Comparison of ENCODE assay signal across 8 mouse cellular contexts in genomic region chr14:34615082-34615481, GRCm38 (mm10). TPM values are rescaled to one million over a fixed set of nuclear protein-coding genes. Genes with fewer than 3 reads are reported as not detected.
DNase-seq lines count a peak whose midpoint lies in the region; ATAC-seq and TF ChIP-seq lines count a peak whose summit lies in the region.

No protein-coding gene starts in this region.

- dilution Hi-C loops in CH12.LX (cut with MboI; ENCODE audit: extremely low pct_ligation_motif_present, extremely low pct_unique_long_range_greater_than_20kb, low sequenced_read_pairs) = loop anchor here (25.0 kb wide), 1 partner anchor 147 kb away; no protein-coding TSS in a partner anchor

- H3K9ac ChIP-seq in CH12.LX (ENCODE audit: insufficient read depth, low read depth) = no peak overlapping the region
- no peak overlapping the region for H3K9ac ChIP-seq in intestine, embryonic 14.5 days (ENCODE audit: low read length)

- H3K79me2 ChIP-seq in CH12.LX (replicated peaks; ENCODE audit: control insufficient read depth, extremely low read depth, insufficient read depth, poor library complexity, severe bottlenecking) = no peaks in the 10 kb centered on the region

- no peak overlapping the region for H3K27ac ChIP-seq in CH12.LX (ENCODE audit: insufficient read depth, low read depth)
- H3K27ac ChIP-seq in intestine, embryonic 14.5 days (ENCODE audit: low read depth) = no peak overlapping the region
- no peak overlapping the region for H3K27ac ChIP-seq in testis, adult 2 months (ENCODE audit: control insufficient read depth, insufficient read depth, low read depth, low read length)

- H3K9me3 ChIP-seq in CH12.LX (replicated peaks; ENCODE audit: low read length) = no peaks in the 10 kb centered on the region
- H3K9me3 ChIP-seq in intestine, embryonic 14.5 days (ENCODE audit: control insufficient read depth, low read length) = no peaks in the 10 kb centered on the region

- ATAC-seq in common myeloid progenitor, adult 5-6 weeks (replicated peaks; ENCODE audit: low read depth, poor library complexity, severe bottlenecking) = peak; percentile 57
- no peak for ATAC-seq in intestine, embryonic 14.5 days (replicated peaks; ENCODE audit: low FRiP score, low TSS enrichment, low read depth)

- peaks cover 0 to 4% of the 10 kb centered on the region in 2 experiments; a peak in 1 of 4 replicates for H3K4me1 ChIP-seq in CH12.LX (ENCODE audit: control insufficient read depth in 1 of 2, insufficient read depth in 2 of 2)
- no peaks in the 10 kb centered on the region; the same call in 1 of the 2 replicates for H3K4me1 ChIP-seq in intestine, embryonic 14.5 days (replicated peaks; ENCODE audit: control insufficient read depth, insufficient read depth, low read length)
- H3K4me1 ChIP-seq in testis, adult 2 months (ENCODE audit: control insufficient read depth, insufficient read depth, low read length) = peaks cover 4% of the 10 kb centered on the region

- no peaks in the 10 kb centered on the region for H3K36me3 ChIP-seq in CH12.LX (replicated peaks in 1 of 2; ENCODE audit: control insufficient read depth in 1 of 2, insufficient read depth in 1 of 2, low read length in 1 of 2)
- H3K36me3 ChIP-seq in intestine, embryonic 14.5 days (ENCODE audit: control insufficient read depth, insufficient read depth, low read length) = no peaks in the 10 kb centered on the region
- no peaks in the 10 kb centered on the region for H3K36me3 ChIP-seq in testis, adult 2 months (ENCODE audit: control insufficient read depth, insufficient read depth, low read length)

- no peak for TF ChIP-seq RAD21 in CH12.LX (IDR thresholded peaks at IDR 0.05; ENCODE audit: low read depth, low read length)

- no peak overlapping the region for H3K4me2 ChIP-seq in CH12.LX (ENCODE audit: insufficient read depth, low read depth, poor library complexity, severe bottlenecking)
- peak overlapping the region; percentile 42 for H3K4me2 ChIP-seq in intestine, embryonic 14.5 days (ENCODE audit: low read length)

- H3K27me3 ChIP-seq in CH12.LX (replicated peaks) = peaks cover 2% of the 10 kb centered on the region
- 0 out of 2 replicates have a peak, but pooled peaks cover 8% of the 10 kb centered on the region for H3K27me3 ChIP-seq in intestine, embryonic 14.5 days (replicated peaks; ENCODE audit: control insufficient read depth, insufficient read depth, low read length)
- no peaks in the 10 kb centered on the region for H3K27me3 ChIP-seq in testis, adult 2 months (ENCODE audit: control insufficient read depth, insufficient read depth, low read length)

- TF ChIP-seq CTCF in CH12.LX (conservative IDR thresholded peaks at IDR 0.05 in 1 of 2, IDR thresholded peaks at IDR 0.05 in 1 of 2; ENCODE audit: low read depth in 2 of 2, low read length in 2 of 2) = no peak
- no peak for TF ChIP-seq CTCF in testis, adult 2 months (IDR thresholded peaks at IDR 0.05; ENCODE audit: control insufficient read depth, insufficient read depth, insufficient replicate concordance, low read depth, low read length)

- in situ Hi-C loops in CH12.LX (cut with MboI; ENCODE audit: low pct_ligation_motif_present, low pct_unique_long_range_greater_than_20kb, low sequenced_read_pairs) = no loop called here

- 4% methylated on average over 13 of the region's 13 CpGs for WGBS in intestine, embryonic 14.5 days

- no peak for DNase-seq in CH12.LX (ENCODE audit: extremely low read depth)
- no peak for DNase-seq in intestine, embryonic 14.5 days (ENCODE audit: low spot score)
- DNase-seq in lung, postnatal 10 days = peak; percentile 32
- DNase-seq in cerebellum, adult 9-11 months = no peak
- no peak for DNase-seq in urinary bladder, postnatal 4 days (ENCODE audit: low spot score in 2 of 2)
- no peak for DNase-seq in frontal cortex, postnatal 14 days (ENCODE audit: low spot score in 2 of 2)

- H3K4me3 ChIP-seq in CH12.LX (replicated peaks in 1 of 3; ENCODE audit: low read depth in 2 of 3, low read length in 2 of 3, poor library complexity in 1 of 3) = no peak overlapping the region
- H3K4me3 ChIP-seq in intestine, embryonic 14.5 days (ENCODE audit: low read depth, low read length) = peak overlapping the region; percentile 10; the same call in 1 of the 2 replicates
- peak overlapping the region; percentile 50 for H3K4me3 ChIP-seq in testis, adult 2 months (ENCODE audit: control insufficient read depth, low read depth, low read length)

- no peak for TF ChIP-seq EP300 in CH12.LX (IDR thresholded peaks at IDR 0.05; ENCODE audit: low read length)

- TF ChIP-seq POLR2A in CH12.LX (IDR thresholded peaks at IDR 0.05; ENCODE audit: low read depth, low read length) = no peak
- no peak for TF ChIP-seq POLR2A in testis, adult 2 months (IDR thresholded peaks at IDR 0.05; ENCODE audit: control insufficient read depth, low read depth, low read length)

TF ChIP-seq in CH12.LX, 34 proteins besides CTCF, POLR2A, EP300 and RAD21:
- TF ChIP-seq ZKSCAN1 (IDR thresholded peaks at IDR 0.05; ENCODE audit: borderline replicate concordance, low read depth, low read length) (no peak), ELF1 (IDR thresholded peaks at IDR 0.05; ENCODE audit: low read depth, low read length) (peak; percentile 54), MYC (IDR thresholded peaks at IDR 0.05; ENCODE audit: low read depth, low read length) (no peak)

RNA-seq across cellular contexts. Expression of gene Opn4, which starts 15.1 kb away (rescaled TPM):
- total RNA-seq in CH12.LX (2012; rRNA removed) = not detected in 2 replicates
- total RNA-seq in CH12.LX (2014; rRNA removed) = not detected in 2 replicates
- polyA plus RNA-seq in CH12.LX (2012; ENCODE audit: insufficient read length, low read depth) = not detected in 2 replicates
- not detected in 2 replicates for total RNA-seq in common myeloid progenitor, adult 5-6 weeks (2017)
- not detected in 2 replicates for polyA plus RNA-seq in intestine, embryonic 14.5 days (2014; fragmentation: Nextera tagmentation; extraction: Ambion mirVana)
- 0.14 and 0.26 TPM in 2 replicates for polyA plus RNA-seq in testis, adult 2 months (2012; rRNA removed)

RNA-seq across cellular contexts. Expression of gene Ldb3, which starts 26.6 kb away (rescaled TPM):
- total RNA-seq in CH12.LX (2012; rRNA removed) (0.04 and 0.08 TPM in 2 replicates), CH12.LX (2014; rRNA removed) (0.04 TPM in 1 of 2 replicates, not detected in the other)
- not detected in 2 replicates for polyA plus RNA-seq in CH12.LX (2012; ENCODE audit: insufficient read length, low read depth)
- not detected in 2 replicates for total RNA-seq in common myeloid progenitor, adult 5-6 weeks (2017)
- polyA plus RNA-seq in intestine, embryonic 14.5 days (2014; fragmentation: Nextera tagmentation; extraction: Ambion mirVana) = 1.6 and 2.0 TPM in 2 replicates
- polyA plus RNA-seq in testis, adult 2 months (2012; rRNA removed) = 0.54 and 0.99 TPM in 2 replicates

RNA-seq across cellular contexts. Expression of gene Wapl, which starts 58.6 kb away (rescaled TPM):
- total RNA-seq in CH12.LX (2012; rRNA removed) (114 and 119 TPM in 2 replicates), CH12.LX (2014; rRNA removed) (77.7 and 89.5 TPM in 2 replicates)
- polyA plus RNA-seq in CH12.LX (2012; ENCODE audit: insufficient read length, low read depth) = 79.2 and 90.6 TPM in 2 replicates
- 138 and 179 TPM in 2 replicates for total RNA-seq in common myeloid progenitor, adult 5-6 weeks (2017)
- polyA plus RNA-seq in intestine, embryonic 14.5 days (2014; fragmentation: Nextera tagmentation; extraction: Ambion mirVana) = 29.4 and 29.7 TPM in 2 replicates
- polyA plus RNA-seq in testis, adult 2 months (2012; rRNA removed) = 22.5 and 35.3 TPM in 2 replicates

Comparison
In these comparisons a context has a peak if more than half of its experiments do, and no peak if none do; other contexts are left out.
1. H3K4me3 ChIP-seq: peak in intestine, embryonic 14.5 days (single experiment) and testis, adult 2 months (single experiment); none in CH12.LX (0 of 3).